Mouse (Mus musculus) liver, embryonic 16.5 days (tissue): Measurements from ENCODE around the gene Xirp1. TPM values are rescaled to one million over a fixed set of nuclear protein-coding genes. Genes with fewer than 3 reads are reported as not detected.

Experiments
- ATAC-seq: fragments of 200-750 bp; cut with Nextera tagmentation; 2 replicates; pipeline ENCODE4 v1.8.0; 2017; ENCODE audit warnings: low read depth, mild to moderate bottlenecking, moderate number of reproducible peaks, moderate library complexity
- H3K27ac ChIP-seq: fragments of 300-500 bp; sonication (generic); 2 replicates; pipeline ENCODE4 v1.5.1; 2014; ENCODE audit warnings: mild to moderate bottlenecking, low read length
- H3K27me3 ChIP-seq: fragments of 300-500 bp; sonication (generic); 2 replicates; pipeline ENCODE4 v1.6.1; 2014; ENCODE audit warnings: low read depth, low read length, mixed read lengths; ENCODE audit not compliant: control insufficient read depth, insufficient read depth
- H3K36me3 ChIP-seq: fragments of 300-500 bp; sonication (generic); 2 replicates; pipeline ENCODE4 v1.6.1; 2014; ENCODE audit warnings: mild to moderate bottlenecking; ENCODE audit not compliant: control insufficient read depth, insufficient read depth
- H3K4me1 ChIP-seq: fragments of 300-500 bp; sonication (generic); 2 replicates; pipeline ENCODE4 v1.6.1; 2014; ENCODE audit warnings: low read depth, low read length, mixed read lengths; ENCODE audit not compliant: control insufficient read depth
- H3K4me2 ChIP-seq: fragments of 300-500 bp; sonication (generic); 2 replicates; pipeline ENCODE4 v1.6.1; 2014; ENCODE audit warnings: low read depth, low read length, mixed read lengths
- H3K4me3 ChIP-seq: fragments of 300-500 bp; sonication (generic); 2 replicates; pipeline ENCODE4 v1.5.1; 2014; ENCODE audit warnings: low read depth, mild to moderate bottlenecking, low read length
- H3K9ac ChIP-seq: fragments of 300-500 bp; sonication (generic); 2 replicates; pipeline ENCODE4 v1.6.1; 2014; ENCODE audit warnings: low read depth, low read length
- H3K9me3 ChIP-seq: fragments of 300-500 bp; sonication (generic); replicated peaks from 2 replicates; pipeline ENCODE4 v1.6.1; 2016; ENCODE audit warnings: low read length; ENCODE audit not compliant: control insufficient read depth
- WGBS: fragments of 180-500 bp; shearing (Covaris S2); extraction: QIAGEN DNeasy Blood & Tissue Kit; methylation state at CpG from one replicate; pipeline ENCODE4 v1.1.7; 2014; ENCODE audit not compliant: insufficient replicate concordance; 5-methylcytosine and 5-hydroxymethylcytosine counted together
- polyA plus RNA-seq: library from polyadenylated mRNA; unstranded; fragments of >200 nt; fragmentation: Nextera tagmentation; extraction: Ambion mirVana; gene quantifications from 2 replicates; pipeline ENCODE4 v1.2.1, GENCODE M21; 2015

Xirp1 gene
- polyA plus RNA-seq, 1 experiment from 2014 or later: 0.26 TPM

DNA sequence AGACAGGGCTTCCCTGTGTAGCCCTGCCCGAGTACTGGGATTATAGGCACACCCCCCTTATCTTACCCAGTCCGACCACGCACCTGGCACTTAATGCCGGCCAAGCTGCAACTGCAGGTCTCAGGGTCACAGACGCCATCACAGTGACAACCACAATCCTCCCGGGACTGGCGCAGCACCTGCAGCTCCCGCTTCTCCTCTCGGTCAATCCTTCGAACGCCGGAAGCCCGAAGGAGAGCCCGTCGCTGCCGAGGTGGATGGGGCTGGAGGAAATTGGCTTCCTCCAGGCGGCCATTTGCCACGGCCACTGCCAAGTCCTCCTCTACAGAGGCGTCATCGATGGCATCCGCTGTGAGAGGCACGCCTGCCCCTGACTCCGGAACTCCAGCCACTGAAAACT, 50.1 kb downstream of the Xirp1 start:
- 71% methylated on average over 23 of the region's 23 CpGs for WGBS
- H3K27me3 ChIP-seq: no peaks in the 10 kb centered on the region

DNA sequence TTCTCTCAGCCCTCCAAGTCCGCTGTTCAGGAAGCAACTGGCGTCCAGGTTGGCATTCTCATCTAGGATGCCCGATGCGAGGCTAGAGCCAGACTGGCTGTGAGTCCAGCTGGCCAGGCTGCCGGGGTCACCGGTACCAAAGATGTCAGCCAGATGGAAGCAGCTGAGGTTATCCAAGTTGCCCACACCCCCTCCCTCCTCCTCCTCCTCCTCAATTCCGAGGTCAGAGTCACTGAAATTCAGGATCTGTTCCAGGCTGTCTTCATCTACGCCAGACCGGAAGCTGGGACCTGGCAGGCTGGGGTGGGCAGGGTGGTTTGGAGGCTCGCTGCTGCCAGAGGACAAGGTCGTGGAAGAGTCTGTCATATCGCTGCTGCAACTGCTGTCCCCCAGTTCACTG, 50.8 kb downstream of the Xirp1 start:
- 82% methylated on average over 12 of the region's 12 CpGs for WGBS
- H3K27me3 ChIP-seq: no peaks in the 10 kb centered on the region
- no peak for ATAC-seq
- no peak overlapping the region for H3K9ac ChIP-seq
- H3K4me1 ChIP-seq: peaks cover 5% of the 10 kb centered on the region
- H3K36me3 ChIP-seq: peaks cover 15% of the 10 kb centered on the region
- H3K9me3 ChIP-seq: no peaks in the 10 kb centered on the region
- H3K4me2 ChIP-seq: no peak overlapping the region
- no peak overlapping the region for H3K27ac ChIP-seq
- no peak overlapping the region for H3K4me3 ChIP-seq

More for the DNA sequence above, 50.1 kb downstream of the Xirp1 start:
- ATAC-seq: no peak
- Histone ChIP-seq H3K9me3 (no peaks in the 10 kb centered on the region), H3K36me3 (peaks cover 15% of the 10 kb centered on the region), H3K4me1 (peaks cover 12% of the 10 kb centered on the region), H3K9ac (no peak overlapping the region), H3K4me3 (no peak overlapping the region), H3K4me2 (no peak overlapping the region), H3K27ac (no peak overlapping the region)

DNA sequence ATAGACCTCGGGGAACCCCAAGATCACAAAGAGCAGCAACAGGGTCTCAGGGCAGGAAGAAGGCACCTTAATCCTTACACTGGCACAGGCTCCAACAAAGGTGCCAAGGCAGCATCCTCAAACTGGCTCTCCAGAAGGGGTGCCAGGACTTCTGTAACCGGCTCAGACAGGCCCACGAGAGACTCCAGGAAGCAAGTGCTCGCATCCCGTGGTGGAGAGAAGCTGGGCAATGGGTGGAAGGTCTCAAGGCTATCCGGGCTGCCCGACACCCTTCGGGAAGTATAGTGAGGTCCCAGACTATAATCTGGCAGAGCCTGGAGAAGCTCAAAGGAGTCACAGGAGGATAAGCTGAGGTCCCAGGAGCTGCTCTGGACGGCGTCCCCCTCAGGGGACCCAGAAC, 51.2 kb downstream of the Xirp1 start:
- no peak overlapping the region for H3K4me2 ChIP-seq
- H3K4me1 ChIP-seq: peaks cover 1% of the 10 kb centered on the region
- no peak overlapping the region for H3K4me3 ChIP-seq
- H3K27ac ChIP-seq: no peak overlapping the region
- H3K27me3 ChIP-seq: no peaks in the 10 kb centered on the region
- WGBS: 77% methylated on average over 10 of the region's 10 CpGs
- peaks cover 15% of the 10 kb centered on the region for H3K36me3 ChIP-seq
- H3K9me3 ChIP-seq: no peaks in the 10 kb centered on the region
- H3K9ac ChIP-seq: no peak overlapping the region
- ATAC-seq: no peak

DNA sequence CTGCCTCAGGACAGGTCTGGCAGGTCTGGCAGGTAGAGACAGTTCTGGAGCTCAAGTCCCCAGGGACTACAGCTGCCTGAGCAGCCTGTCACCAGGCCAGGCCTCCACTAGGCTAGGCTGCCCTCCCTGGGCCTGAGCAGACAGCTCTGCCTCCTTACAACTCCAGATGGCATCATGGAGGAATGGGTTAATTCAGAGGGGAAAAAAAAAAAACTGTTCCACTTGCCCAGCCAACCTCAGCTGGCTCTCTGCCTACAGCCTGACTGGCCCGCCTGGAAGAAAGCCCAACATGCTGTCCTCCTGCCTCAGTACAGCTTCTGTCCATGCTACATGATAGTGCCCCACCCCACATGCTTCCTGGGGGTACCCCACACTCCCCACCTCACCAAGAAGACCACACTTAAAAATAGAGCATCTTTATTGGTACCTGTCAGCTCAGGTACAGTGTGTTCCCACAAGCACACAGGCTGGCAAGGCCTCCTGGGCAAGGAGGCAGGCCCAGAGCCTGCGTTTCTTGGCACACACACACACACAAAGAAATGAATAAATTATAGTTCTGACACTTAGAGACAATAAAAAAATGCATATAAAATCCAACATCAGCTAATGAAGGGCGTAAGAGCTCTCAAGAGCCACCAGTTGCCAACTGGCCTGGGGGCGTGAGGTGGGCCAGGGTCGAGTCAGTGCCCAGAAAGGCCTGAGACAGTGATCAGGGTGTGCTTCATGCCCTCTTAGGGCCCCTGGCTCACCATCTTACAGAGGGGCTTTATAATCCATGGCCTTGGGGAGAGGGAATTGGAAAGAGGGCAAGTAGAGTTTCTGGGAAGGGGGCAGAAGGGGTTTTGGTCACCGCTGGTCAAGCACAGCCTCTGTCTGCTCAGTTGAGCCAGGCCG, 52.4 kb downstream of the Xirp1 start:
- no peak for ATAC-seq

DNA sequence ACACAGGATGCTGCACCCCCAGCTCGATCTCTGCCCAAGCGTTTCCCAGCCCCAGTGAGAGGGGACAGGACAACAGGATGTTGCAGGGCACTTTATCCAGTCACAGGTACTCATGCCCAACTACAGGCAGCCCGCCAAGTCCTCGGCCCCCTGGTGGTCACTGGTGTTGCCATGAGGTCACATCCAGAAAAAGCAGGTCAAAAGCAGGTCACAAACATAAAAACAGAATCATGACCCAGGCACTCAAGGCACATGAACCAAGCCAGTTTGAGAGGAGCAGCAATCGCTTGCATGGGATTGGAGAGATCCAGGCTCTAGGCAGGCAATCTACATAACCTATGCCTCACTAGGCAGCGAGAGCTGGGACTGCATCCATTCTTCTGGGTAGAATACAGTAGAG, 53.2 kb downstream of the Xirp1 start:
- Histone ChIP-seq H3K9me3 (no peaks in the 10 kb centered on the region), H3K4me3 (no peak overlapping the region), H3K27me3 (no peaks in the 10 kb centered on the region), H3K9ac (no peak overlapping the region), H3K4me1 (no peaks in the 10 kb centered on the region; the same call in 1 of the 2 replicates), H3K4me2 (no peak overlapping the region), H3K36me3 (peaks cover 15% of the 10 kb centered on the region), H3K27ac (no peak overlapping the region)
- peak; percentile 44 for ATAC-seq
- 46% methylated on average over 6 of the region's 6 CpGs for WGBS

More for the DNA sequence above, 52.4 kb downstream of the Xirp1 start:
- Histone ChIP-seq H3K27ac (no peak overlapping the region), H3K4me2 (no peak overlapping the region), H3K4me3 (no peak overlapping the region), H3K9ac (no peak overlapping the region), H3K9me3 (no peaks in the 10 kb centered on the region), H3K27me3 (no peaks in the 10 kb centered on the region), H3K4me1 (no peaks in the 10 kb centered on the region; the same call in 1 of the 2 replicates), H3K36me3 (peaks cover 15% of the 10 kb centered on the region)
- WGBS: 71% methylated on average over 7 of the region's 7 CpGs

DNA sequence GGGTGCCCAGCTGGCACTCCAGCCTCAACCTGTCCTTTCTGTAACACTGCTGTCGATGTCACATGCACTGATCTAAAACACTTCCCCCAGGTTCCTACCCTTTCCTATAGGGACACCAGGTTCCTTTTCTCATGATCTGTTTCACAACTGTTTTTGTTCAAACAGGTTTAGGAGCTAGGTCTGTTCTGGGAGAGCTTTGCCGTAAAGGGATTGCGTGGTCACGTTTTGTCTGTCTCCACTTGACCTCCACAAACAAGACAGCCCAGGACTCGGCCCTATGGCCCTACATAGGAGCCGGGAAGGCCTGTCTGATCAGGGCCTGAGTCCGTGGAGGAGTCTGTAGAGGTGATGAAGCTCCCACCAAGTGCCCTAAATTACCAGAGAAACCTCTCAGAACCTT, 53.6 kb downstream of the Xirp1 start:
- Histone ChIP-seq H3K36me3 (peaks cover 15% of the 10 kb centered on the region), H3K27me3 (no peaks in the 10 kb centered on the region), H3K4me3 (no peak overlapping the region), H3K9ac (no peak overlapping the region), H3K9me3 (no peaks in the 10 kb centered on the region), H3K27ac (no peak overlapping the region), H3K4me2 (no peak overlapping the region), H3K4me1 (no peaks in the 10 kb centered on the region; the same call in 1 of the 2 replicates)
- WGBS: 63% methylated on average over 7 of the region's 7 CpGs
- ATAC-seq: peak; percentile 56

DNA sequence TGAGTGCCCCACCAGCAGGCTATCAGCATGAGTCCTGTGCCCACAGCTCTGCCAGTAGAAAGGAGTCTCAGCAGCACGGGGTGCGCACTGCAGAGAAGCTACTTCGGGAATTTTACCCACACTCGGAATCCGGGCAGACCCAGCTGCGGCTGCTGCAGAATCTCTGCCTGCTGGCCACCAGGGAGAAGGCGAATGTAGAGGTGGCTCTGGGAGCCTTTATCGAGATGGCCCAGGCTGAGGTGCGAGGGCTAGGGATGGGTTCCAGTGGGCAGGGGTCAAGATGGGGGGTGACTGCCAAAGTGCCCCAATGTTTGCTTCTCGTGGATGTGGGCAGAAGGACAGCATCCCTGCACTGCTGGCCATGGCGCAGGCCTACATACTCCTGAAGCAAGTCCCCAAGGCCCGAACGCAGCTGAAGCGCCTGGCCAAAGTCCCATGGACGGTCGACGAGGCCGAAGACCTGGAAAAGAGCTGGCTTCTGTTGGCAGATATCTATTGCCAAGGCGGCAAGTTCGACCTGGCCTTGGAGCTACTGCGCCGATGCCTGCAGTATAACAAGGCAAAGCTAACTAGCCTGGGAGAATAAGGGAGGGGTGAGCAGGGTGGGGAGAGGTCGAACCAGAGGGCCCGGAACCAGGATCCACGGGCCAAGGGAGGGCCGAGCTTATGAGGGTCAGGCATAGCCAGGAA, 57.0 kb downstream of the Xirp1 start:
- Histone ChIP-seq H3K9ac (no peak overlapping the region), H3K27me3 (no peaks in the 10 kb centered on the region), H3K4me1 (no peaks in the 10 kb centered on the region; the same call in none of the 2 replicates), H3K4me2 (no peak overlapping the region), H3K27ac (no peak overlapping the region), H3K9me3 (no peaks in the 10 kb centered on the region), H3K4me3 (no peak overlapping the region), H3K36me3 (no peaks in the 10 kb centered on the region)
- no peak for ATAC-seq
- 77% methylated on average over 26 of the region's 26 CpGs for WGBS

DNA sequence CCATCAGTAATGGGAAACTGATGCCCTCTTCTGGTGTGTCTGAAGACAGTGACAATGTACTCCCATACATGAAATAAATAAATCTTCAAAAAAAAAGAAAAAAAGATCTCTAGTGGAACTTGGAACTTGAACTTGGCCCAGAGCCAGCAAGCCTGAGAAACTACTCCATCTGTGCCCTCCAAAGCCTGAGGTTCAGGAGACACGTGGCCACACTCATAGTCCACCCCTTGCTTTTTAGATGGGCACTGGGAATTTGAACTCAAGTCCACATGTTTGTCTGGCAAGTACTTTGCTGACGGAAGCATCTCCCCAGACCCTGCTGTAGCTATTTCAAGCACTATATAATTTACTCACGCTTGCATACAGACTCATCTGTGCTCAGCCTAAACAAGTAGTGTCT, 58.2 kb downstream of the Xirp1 start:
- Histone ChIP-seq H3K9ac (no peak overlapping the region), H3K4me1 (no peaks in the 10 kb centered on the region; the same call in none of the 2 replicates), H3K4me3 (no peak overlapping the region), H3K36me3 (no peaks in the 10 kb centered on the region), H3K4me2 (no peak overlapping the region), H3K27me3 (no peaks in the 10 kb centered on the region), H3K27ac (no peak overlapping the region), H3K9me3 (no peaks in the 10 kb centered on the region)
- ATAC-seq: no peak
- WGBS: 61% methylated on average over 3 of the region's 3 CpGs

DNA sequence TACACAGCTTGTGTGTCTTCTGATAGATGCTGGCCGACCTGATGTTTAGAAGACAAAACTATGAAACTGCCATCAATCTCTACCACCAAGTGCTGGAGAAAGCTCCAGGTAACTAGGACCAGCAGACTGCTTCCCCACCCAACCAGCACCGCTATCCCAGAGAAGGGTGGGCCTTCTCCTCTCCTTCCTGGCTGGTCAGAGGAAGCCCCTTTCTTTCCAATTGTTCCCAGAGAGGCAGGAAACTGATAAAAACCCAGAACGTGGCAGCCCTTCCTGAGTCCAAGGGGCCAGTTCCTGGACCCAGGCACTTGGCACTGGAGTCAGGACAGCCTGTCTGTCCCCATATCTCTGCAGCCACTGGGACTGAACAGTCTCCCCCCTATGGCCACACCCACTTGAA, 59.2 kb downstream of the Xirp1 start:
- WGBS: 35% methylated on average over 3 of the region's 3 CpGs
- no peak overlapping the region for H3K9ac ChIP-seq

More for the DNA sequence above, 59.2 kb downstream of the Xirp1 start:
- no peaks in the 10 kb centered on the region; the same call in 1 of the 2 replicates for H3K4me1 ChIP-seq
- no peak overlapping the region for H3K27ac ChIP-seq
- H3K27me3 ChIP-seq: no peaks in the 10 kb centered on the region
- ATAC-seq: no peak
- H3K9me3 ChIP-seq: no peaks in the 10 kb centered on the region
- H3K4me2 ChIP-seq: no peak overlapping the region
- no peak overlapping the region for H3K4me3 ChIP-seq
- no peaks in the 10 kb centered on the region for H3K36me3 ChIP-seq
